Mouse (Mus musculus) heart, adult 2 months (tissue): ENCODE results near the gene Ogdh.

Experiments
- CTCF ChIP-seq: fragments of 200-600 bp; IDR thresholded peaks from 2 replicates; pipeline ENCODE4 v1.8.1; 2022; ENCODE audit warnings: antibody characterized with exemption, mild to moderate bottlenecking, moderate library complexity
- EP300 ChIP-seq: fragments of 200-500 bp; IDR thresholded peaks from 2 replicates; pipeline ENCODE4 v1.6.1; 2011; ENCODE audit warnings: low read depth, low read length, control low read depth; ENCODE audit not compliant: insufficient read depth
- POLR2A ChIP-seq: fragments of 200-500 bp; IDR thresholded peaks from 2 replicates; pipeline ENCODE4 v1.6.1; 2011; ENCODE audit warnings: mild to moderate bottlenecking, low read depth, low read length, control low read depth; ENCODE audit not compliant: insufficient read depth

- no peak for TF ChIP-seq EP300
- no peak for TF ChIP-seq POLR2A
- TF ChIP-seq CTCF, result no peak
Measured at GRCm38 (mm10) chr11:6244707-6245106, 46.7 kb upstream of the Ogdh start.
